Mouse (Mus musculus): ENCODE results near the gene Cep83.

- TF ChIP-seq CTCF (IDR thresholded peaks at IDR 0.05; ENCODE audit: low read depth) (no peak), EP300 (IDR thresholded peaks at IDR 0.05; ENCODE audit: low read depth) (no peak)
Measured at GRCm38 (mm10) chr10:94777576-94777975, 89.1 kb downstream of the Cep83 start.
